Mouse (Mus musculus): Measurements from ENCODE around the gene Acd. TPM values are rescaled to one million over a fixed set of nuclear protein-coding genes. Genes with fewer than 3 reads are reported as not detected.

The Acd gene
- polyA plus RNA-seq, 1 experiment: 118 TPM

DNA sequence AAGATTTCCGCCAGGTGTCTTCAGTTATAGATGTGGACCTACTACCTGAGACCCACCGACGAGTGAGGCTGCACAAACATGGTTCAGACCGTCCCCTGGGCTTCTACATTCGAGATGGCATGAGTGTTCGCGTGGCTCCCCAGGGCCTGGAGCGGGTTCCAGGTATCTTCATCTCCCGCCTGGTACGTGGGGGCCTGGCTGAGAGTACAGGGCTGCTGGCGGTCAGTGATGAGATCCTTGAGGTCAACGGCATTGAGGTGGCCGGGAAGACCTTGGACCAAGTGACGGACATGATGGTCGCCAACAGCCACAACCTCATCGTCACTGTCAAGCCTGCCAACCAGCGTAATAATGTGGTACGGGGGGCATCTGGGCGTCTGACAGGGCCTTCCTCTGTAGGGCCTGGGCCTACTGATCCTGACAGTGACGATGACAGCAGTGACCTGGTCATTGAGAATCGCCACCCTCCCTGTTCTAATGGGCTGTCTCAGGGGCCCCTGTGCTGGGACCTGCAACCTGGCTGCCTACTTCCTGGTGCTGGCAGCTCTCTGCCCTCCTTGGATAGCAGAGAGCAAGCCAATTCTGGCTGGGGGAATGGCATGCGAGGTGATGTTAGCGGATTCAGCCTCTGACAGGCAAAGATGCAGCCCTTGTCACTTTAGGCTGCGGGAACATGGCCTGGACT, 2.0 kb upstream of the Acd start:
- Histone ChIP-seq H3K27ac (ENCODE audit: control insufficient read depth, insufficient read depth, low read length) (no peak overlapping the region), H3K36me3 (ENCODE audit: control insufficient read depth, insufficient read depth, low read length) (peaks cover 4% of the 10 kb centered on the region; the same call in 1 of the 2 replicates), H3K27me3 (ENCODE audit: control insufficient read depth, insufficient read depth, low read length) (no peaks in the 10 kb centered on the region), H3K4me1 (replicated peaks; ENCODE audit: control insufficient read depth, insufficient read depth, low read length) (peaks cover 29% of the 10 kb centered on the region), H3K4me3 (ENCODE audit: control insufficient read depth, insufficient read depth, low read length) (no peak overlapping the region)
- DNase-seq: no peak
- WGBS: 96% methylated on average over 24 of the region's 24 CpGs
- TF ChIP-seq POLR2A (IDR thresholded peaks at IDR 0.05; ENCODE audit: control insufficient read depth, extremely low read depth, insufficient read depth, low read length, poor library complexity): no peak
- TF ChIP-seq CTCF (IDR thresholded peaks at IDR 0.05; ENCODE audit: borderline replicate concordance, control insufficient read depth, extremely low read depth, insufficient read depth, low read length, poor library complexity): no peak

- Histone ChIP-seq H3K4me3 (ENCODE audit: control insufficient read depth, insufficient read depth, low read length) (peak overlapping the region; percentile 49), H3K4me1 (replicated peaks; ENCODE audit: control insufficient read depth, insufficient read depth, low read length) (peaks cover 24% of the 10 kb centered on the region), H3K27ac (ENCODE audit: control insufficient read depth, insufficient read depth, low read length) (0 out of 2 replicates have a peak overlapping the region, but pooled peaks have one; percentile 6), H3K36me3 (ENCODE audit: control insufficient read depth, insufficient read depth, low read length) (peaks cover 13% of the 10 kb centered on the region), H3K27me3 (ENCODE audit: control insufficient read depth, insufficient read depth, low read length) (no peaks in the 10 kb centered on the region)
- WGBS: 90% methylated on average over 18 of the region's 18 CpGs
- no peak for DNase-seq
- TF ChIP-seq CTCF (IDR thresholded peaks at IDR 0.05; ENCODE audit: borderline replicate concordance, control insufficient read depth, extremely low read depth, insufficient read depth, low read length, poor library complexity): no peak
- TF ChIP-seq POLR2A (IDR thresholded peaks at IDR 0.05; ENCODE audit: control insufficient read depth, extremely low read depth, insufficient read depth, low read length, poor library complexity): no peak
These were observed 1.1 kb upstream of the Acd start for GRCm38 (mm10) chr8:105702001-105702401.

DNA sequence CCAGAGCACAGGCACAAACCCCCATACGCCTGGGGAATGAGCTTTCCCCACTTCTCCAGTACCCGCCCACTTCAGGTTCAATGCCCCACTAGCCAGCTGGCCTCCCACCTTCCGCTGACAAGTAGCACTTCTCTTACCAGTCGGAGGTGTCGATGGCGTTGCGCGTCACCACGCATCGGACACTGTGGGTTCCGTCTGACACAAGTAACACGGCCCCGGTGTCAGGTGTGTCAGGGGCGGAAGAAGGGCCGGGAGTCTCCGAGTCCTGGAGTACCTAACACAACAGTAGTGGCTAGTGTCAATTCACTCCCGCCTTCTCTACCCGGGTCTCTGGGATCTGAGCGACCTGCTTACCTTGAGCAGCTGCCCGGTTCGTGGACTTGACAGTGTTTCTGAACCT, 336 bp downstream of the Acd start:
- H3K36me3 ChIP-seq (ENCODE audit: control insufficient read depth, insufficient read depth, low read length): peaks cover 28% of the 10 kb centered on the region
- H3K4me1 ChIP-seq (replicated peaks; ENCODE audit: control insufficient read depth, insufficient read depth, low read length): peaks cover 20% of the 10 kb centered on the region
- TF ChIP-seq CTCF (IDR thresholded peaks at IDR 0.05; ENCODE audit: borderline replicate concordance, control insufficient read depth, extremely low read depth, insufficient read depth, low read length, poor library complexity) (no peak; the same call in 1 of the 2 replicates), POLR2A (IDR thresholded peaks at IDR 0.05; ENCODE audit: control insufficient read depth, extremely low read depth, insufficient read depth, low read length, poor library complexity) (no peak)
- DNase-seq: no peak
- WGBS: under 1% methylated on average over 21 of the region's 21 CpGs
- peak overlapping the region; percentile 88 for H3K4me3 ChIP-seq (ENCODE audit: control insufficient read depth, insufficient read depth, low read length)
- H3K27me3 ChIP-seq (ENCODE audit: control insufficient read depth, insufficient read depth, low read length): no peaks in the 10 kb centered on the region
- peak overlapping the region; percentile 1; the same call in 1 of the 2 replicates for H3K27ac ChIP-seq (ENCODE audit: control insufficient read depth, insufficient read depth, low read length)

- H3K4me1 ChIP-seq (replicated peaks; ENCODE audit: control insufficient read depth, insufficient read depth, low read length): peaks cover 20% of the 10 kb centered on the region
- peak overlapping the region; percentile 88; the same call in 1 of the 2 replicates for H3K4me3 ChIP-seq (ENCODE audit: control insufficient read depth, insufficient read depth, low read length)
- H3K36me3 ChIP-seq (ENCODE audit: control insufficient read depth, insufficient read depth, low read length): peaks cover 37% of the 10 kb centered on the region
- TF ChIP-seq POLR2A (IDR thresholded peaks at IDR 0.05; ENCODE audit: control insufficient read depth, extremely low read depth, insufficient read depth, low read length, poor library complexity) (no peak), CTCF (IDR thresholded peaks at IDR 0.05; ENCODE audit: borderline replicate concordance, control insufficient read depth, extremely low read depth, insufficient read depth, low read length, poor library complexity) (no peak)
- H3K27ac ChIP-seq (ENCODE audit: control insufficient read depth, insufficient read depth, low read length): no peak overlapping the region
- H3K27me3 ChIP-seq (ENCODE audit: control insufficient read depth, insufficient read depth, low read length): no peaks in the 10 kb centered on the region
- no peak for DNase-seq
- 94% methylated on average over 11 of the region's 11 CpGs for WGBS
These were observed 1.2 kb downstream of the Acd start for GRCm38 (mm10) chr8:105699488-105700215.

GRCm38 (mm10) chr8:105698734-105699133, 2.2 kb downstream of the Acd start:
- no peaks in the 10 kb centered on the region for H3K27me3 ChIP-seq (ENCODE audit: control insufficient read depth, insufficient read depth, low read length)
- TF ChIP-seq POLR2A (IDR thresholded peaks at IDR 0.05; ENCODE audit: control insufficient read depth, extremely low read depth, insufficient read depth, low read length, poor library complexity) (no peak), CTCF (IDR thresholded peaks at IDR 0.05; ENCODE audit: borderline replicate concordance, control insufficient read depth, extremely low read depth, insufficient read depth, low read length, poor library complexity) (no peak)
- H3K36me3 ChIP-seq (ENCODE audit: control insufficient read depth, insufficient read depth, low read length): peaks cover 46% of the 10 kb centered on the region
- no peak for DNase-seq
- H3K4me1 ChIP-seq (replicated peaks; ENCODE audit: control insufficient read depth, insufficient read depth, low read length): peaks cover 20% of the 10 kb centered on the region
- 98% methylated on average over 5 of the region's 5 CpGs for WGBS
- H3K27ac ChIP-seq (ENCODE audit: control insufficient read depth, insufficient read depth, low read length): no peak overlapping the region
- no peak overlapping the region for H3K4me3 ChIP-seq (ENCODE audit: control insufficient read depth, insufficient read depth, low read length)

DNA sequence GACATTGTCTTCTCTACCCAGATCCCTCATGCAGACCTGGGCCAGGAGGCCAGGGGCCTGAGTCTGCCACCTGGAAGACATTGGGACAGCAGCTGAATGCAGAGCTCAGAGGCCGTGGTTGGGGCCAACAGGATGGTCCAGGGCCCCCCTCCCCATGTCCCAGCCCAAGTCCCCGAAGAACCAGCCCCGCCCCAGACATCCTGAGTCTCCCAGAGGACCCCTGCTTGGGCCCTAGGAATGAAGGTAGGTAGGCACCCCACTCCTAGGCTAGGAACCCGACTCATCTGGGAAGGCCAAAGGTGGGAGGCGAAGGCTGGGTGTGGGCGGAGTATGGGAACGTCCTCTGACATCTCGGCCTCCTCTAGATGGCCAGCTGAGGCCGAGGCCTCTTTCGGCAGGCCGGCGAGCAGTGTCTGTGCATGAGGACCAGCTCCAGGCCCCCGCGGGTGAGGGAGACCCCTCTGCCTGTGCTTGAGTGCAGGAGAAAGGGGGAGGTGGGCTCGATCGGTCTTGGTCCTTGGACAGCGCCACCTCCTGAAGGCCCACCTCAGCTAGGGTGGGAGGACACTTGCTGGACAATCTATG, 3.6 kb downstream of the Acd start:
- TF ChIP-seq POLR2A (IDR thresholded peaks at IDR 0.05; ENCODE audit: control insufficient read depth, extremely low read depth, insufficient read depth, low read length, poor library complexity) (no peak), CTCF (IDR thresholded peaks at IDR 0.05; ENCODE audit: borderline replicate concordance, control insufficient read depth, extremely low read depth, insufficient read depth, low read length, poor library complexity) (no peak)
- H3K36me3 ChIP-seq (ENCODE audit: control insufficient read depth, insufficient read depth, low read length): peaks cover 60% of the 10 kb centered on the region

More for the DNA sequence above, 3.6 kb downstream of the Acd start:
- Histone ChIP-seq H3K27me3 (ENCODE audit: control insufficient read depth, insufficient read depth, low read length) (no peaks in the 10 kb centered on the region), H3K4me1 (replicated peaks; ENCODE audit: control insufficient read depth, insufficient read depth, low read length) (peaks cover 20% of the 10 kb centered on the region), H3K4me3 (ENCODE audit: control insufficient read depth, insufficient read depth, low read length) (no peak overlapping the region), H3K27ac (ENCODE audit: control insufficient read depth, insufficient read depth, low read length) (no peak overlapping the region)
- DNase-seq: no peak
- 95% methylated on average over 17 of the region's 17 CpGs for WGBS
